In the genomic region with DNA sequence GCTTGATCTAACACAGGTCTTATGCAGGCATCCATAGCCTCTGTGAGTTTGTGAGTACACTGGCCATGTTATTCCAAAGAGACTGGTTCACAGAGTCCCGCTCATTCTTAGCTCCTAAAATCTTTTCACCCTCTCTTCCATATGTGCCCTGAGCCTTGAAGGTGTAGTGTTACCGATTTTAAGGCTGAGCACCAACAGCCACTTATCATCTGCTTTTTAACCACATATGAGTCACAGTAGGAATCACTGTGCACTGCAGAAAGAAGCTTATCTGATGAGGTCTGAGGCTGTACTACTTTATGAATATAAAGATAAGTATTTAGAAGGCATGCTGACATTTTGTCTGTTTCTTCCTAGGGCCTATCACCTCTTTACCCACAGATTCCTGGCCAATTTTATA, we compare ENCODE assay signal across 18 mouse cellular contexts.
"Had no signal": no experiment of that assay in that cellular context is flagged by ENCODE, and none has a peak within 500 bp of the region (broad histone marks: within the 10 kb centered on the region; RNA-seq: fewer than 3 reads in every experiment).

No protein-coding gene starts in this region.

- H3K9ac ChIP-seq: lung, embryonic 14.5 days; midbrain, embryonic 12.5 days; neural tube, embryonic 13.5 days; neural tube, embryonic 15.5 days had no signal

- DNase-seq: lung, embryonic 14.5 days; lung, postnatal 10 days; lung, postnatal 4 days; midbrain, embryonic 14.5 days; retina, postnatal 1 day; right cerebral cortex, adult 18-20 months; right cerebral cortex, postnatal 25 days; right cerebral cortex, postnatal 4 days; spleen, adult 18-20 months; thymus, adult 2 months; thymus, postnatal 25 days; thymus, postnatal 4 days had no signal

- H3K27ac ChIP-seq: midbrain, embryonic 10.5 days; midbrain, embryonic 12.5 days; neural tube, embryonic 13.5 days; neural tube, embryonic 15.5 days had no signal

- H3K4me3 ChIP-seq: midbrain, embryonic 10.5 days; midbrain, embryonic 12.5 days; myocyte; neural tube, embryonic 13.5 days; neural tube, embryonic 15.5 days had no signal

- H3K9me3 ChIP-seq: midbrain, embryonic 10.5 days; midbrain, embryonic 12.5 days; neural tube, embryonic 13.5 days; neural tube, embryonic 15.5 days had no signal

- H3K36me3 ChIP-seq: midbrain, embryonic 10.5 days; midbrain, embryonic 12.5 days; neural tube, embryonic 13.5 days; neural tube, embryonic 15.5 days had no signal

- H3K27me3 ChIP-seq: midbrain, embryonic 12.5 days; neural tube, embryonic 13.5 days; neural tube, embryonic 15.5 days had no signal

- H3K4me2 ChIP-seq: lung, embryonic 14.5 days; midbrain, embryonic 12.5 days; neural tube, embryonic 13.5 days; neural tube, embryonic 15.5 days had no signal

- ATAC-seq: midbrain, embryonic 16.5 days had no signal

- H3K4me1 ChIP-seq: midbrain, embryonic 10.5 days; midbrain, embryonic 12.5 days; neural tube, embryonic 13.5 days; neural tube, embryonic 15.5 days had no signal
